In genomic region chr2:166461103-166461502, GRCm38 (mm10) we compare ENCODE assay signal across 28 mouse cellular contexts.
A peak's percentile ranks its signal among the peaks of the same experiment; 100 is the strongest.
DNase-seq lines count a peak whose midpoint lies in the region; ATAC-seq and TF ChIP-seq lines count a peak whose summit lies in the region.
"Had no signal": no experiment of that assay in that cellular context is flagged by ENCODE, and none has a peak within 500 bp of the region (broad histone marks: within the 10 kb centered on the region; RNA-seq: fewer than 3 reads in every experiment).

No protein-coding gene starts in this region.

- no peaks in the 10 kb centered on the region for H3K27me3 ChIP-seq in stomach, embryonic 14.5 days (ENCODE audit: control insufficient read depth, insufficient read depth, low read length)
- H3K27me3 ChIP-seq in stomach, postnatal 0 days (ENCODE audit: control insufficient read depth, insufficient read depth, low read length) = no peaks in the 10 kb centered on the region
- H3K27me3 ChIP-seq in embryonic facial prominence, embryonic 13.5 days = no peaks in the 10 kb centered on the region
- no peaks in the 10 kb centered on the region for H3K27me3 ChIP-seq in limb, embryonic 11.5 days (ENCODE audit: control insufficient read depth, insufficient read depth, low read length)
- H3K27me3 ChIP-seq in stomach, embryonic 16.5 days (ENCODE audit: control insufficient read depth, insufficient read depth, low read length) = no peaks in the 10 kb centered on the region
- H3K27me3 ChIP-seq: forebrain, embryonic 13.5 days; hindbrain, embryonic 15.5 days; liver, embryonic 15.5 days; midbrain, embryonic 15.5 days had no signal

- no peak overlapping the region for H3K9ac ChIP-seq in stomach, embryonic 14.5 days (replicated peaks; ENCODE audit: low read depth, low read length)
- no peak overlapping the region for H3K9ac ChIP-seq in stomach, postnatal 0 days (ENCODE audit: low read length)
- no peak overlapping the region for H3K9ac ChIP-seq in embryonic facial prominence, embryonic 13.5 days
- H3K9ac ChIP-seq in limb, embryonic 11.5 days (ENCODE audit: low read length) = no peak overlapping the region
- no peak overlapping the region for H3K9ac ChIP-seq in stomach, embryonic 16.5 days (ENCODE audit: low read length)
- H3K9ac ChIP-seq: forebrain, embryonic 13.5 days; hindbrain, embryonic 15.5 days; liver, embryonic 15.5 days; lung, embryonic 14.5 days; midbrain, embryonic 15.5 days had no signal

- ATAC-seq in stomach, embryonic 14.5 days (ENCODE audit: insufficient number of reproducible peaks, insufficient read depth, low FRiP score, low read depth) = no peak
- ATAC-seq in stomach, postnatal 0 days (ENCODE audit: low FRiP score, low TSS enrichment) = no peak
- no peak for ATAC-seq in embryonic facial prominence, embryonic 13.5 days (ENCODE audit: insufficient number of reproducible peaks, insufficient read depth, low FRiP score, low TSS enrichment, low read depth)
- ATAC-seq in limb, embryonic 11.5 days (ENCODE audit: insufficient number of reproducible peaks, low FRiP score, low TSS enrichment, low read depth) = no peak
- ATAC-seq in stomach, embryonic 16.5 days (ENCODE audit: insufficient read depth, low FRiP score) = no peak
- ATAC-seq in erythroblast, adult 5-6 weeks (replicated peaks; ENCODE audit: low FRiP score, poor library complexity, severe bottlenecking) = no peak
- ATAC-seq: forebrain, embryonic 13.5 days; inflammation-experienced regulatory T-cells, adult 6 months; midbrain, embryonic 15.5 days had no signal

- TF ChIP-seq EP300 in stomach, postnatal 0 days (optimal IDR thresholded peaks at IDR 0.05) = no peak

- H3K36me3 ChIP-seq in stomach, embryonic 14.5 days (ENCODE audit: control insufficient read depth, insufficient read depth, low read length) = no peaks in the 10 kb centered on the region
- H3K36me3 ChIP-seq in stomach, postnatal 0 days (ENCODE audit: control insufficient read depth, insufficient read depth, low read length) = no peaks in the 10 kb centered on the region
- no peaks in the 10 kb centered on the region for H3K36me3 ChIP-seq in embryonic facial prominence, embryonic 13.5 days
- H3K36me3 ChIP-seq in limb, embryonic 11.5 days (ENCODE audit: control insufficient read depth, insufficient read depth, low read length) = no peaks in the 10 kb centered on the region
- H3K36me3 ChIP-seq in stomach, embryonic 16.5 days (ENCODE audit: control insufficient read depth, insufficient read depth, low read length) = no peaks in the 10 kb centered on the region
- H3K36me3 ChIP-seq: hindbrain, embryonic 15.5 days; liver, embryonic 15.5 days; midbrain, embryonic 10.5 days; midbrain, embryonic 15.5 days had no signal

- peak overlapping the region; percentile 83; the same call in 1 of the 2 replicates for H3K27ac ChIP-seq in stomach, embryonic 14.5 days (ENCODE audit: low read length)
- no peak overlapping the region for H3K27ac ChIP-seq in stomach, postnatal 0 days (replicated peaks)
- peak overlapping the region; percentile 85 for H3K27ac ChIP-seq in embryonic facial prominence, embryonic 13.5 days
- peak overlapping the region; percentile 5; the same call in 1 of the 2 replicates for H3K27ac ChIP-seq in limb, embryonic 11.5 days (replicated peaks; ENCODE audit: low read depth, low read length)
- H3K27ac ChIP-seq in stomach, embryonic 16.5 days (ENCODE audit: low read length) = peak overlapping the region; percentile 57
- H3K27ac ChIP-seq: forebrain, embryonic 13.5 days; hindbrain, embryonic 15.5 days; liver, embryonic 15.5 days; midbrain, embryonic 10.5 days; midbrain, embryonic 15.5 days had no signal

- H3K4me1 ChIP-seq in stomach, embryonic 14.5 days (ENCODE audit: control insufficient read depth, insufficient read depth, low read length) = peaks cover 22% of the 10 kb centered on the region; the same call in 1 of the 2 replicates
- no peaks in the 10 kb centered on the region for H3K4me1 ChIP-seq in stomach, postnatal 0 days (replicated peaks; ENCODE audit: control insufficient read depth, insufficient read depth)
- H3K4me1 ChIP-seq in embryonic facial prominence, embryonic 13.5 days = peaks cover 70% of the 10 kb centered on the region
- H3K4me1 ChIP-seq in limb, embryonic 11.5 days (ENCODE audit: control insufficient read depth, insufficient read depth, low read length) = peaks cover 17% of the 10 kb centered on the region
- H3K4me1 ChIP-seq in stomach, embryonic 16.5 days (ENCODE audit: control insufficient read depth, insufficient read depth, low read length) = peaks cover 10% of the 10 kb centered on the region
- H3K4me1 ChIP-seq: forebrain, embryonic 13.5 days; liver, embryonic 15.5 days had no signal

- 68% methylated on average over 3 of the region's 3 CpGs for WGBS in stomach, embryonic 14.5 days
- 80% methylated on average over 3 of the region's 3 CpGs for WGBS in stomach, postnatal 0 days
- WGBS in embryonic facial prominence, embryonic 13.5 days = 32% methylated on average over 3 of the region's 3 CpGs
- 84% methylated on average over 3 of the region's 3 CpGs for WGBS in limb, embryonic 11.5 days
- 75% methylated on average over 3 of the region's 3 CpGs for WGBS in stomach, embryonic 16.5 days

- H3K4me3 ChIP-seq in stomach, embryonic 14.5 days (ENCODE audit: low read depth, low read length) = no peak overlapping the region
- no peak overlapping the region for H3K4me3 ChIP-seq in stomach, postnatal 0 days (ENCODE audit: low read depth, low read length)
- no peak overlapping the region for H3K4me3 ChIP-seq in embryonic facial prominence, embryonic 13.5 days
- H3K4me3 ChIP-seq in limb, embryonic 11.5 days (ENCODE audit: low read depth, low read length) = no peak overlapping the region
- H3K4me3 ChIP-seq in stomach, embryonic 16.5 days (replicated peaks; ENCODE audit: low read length) = no peak overlapping the region
- H3K4me3 ChIP-seq: forebrain, embryonic 13.5 days; hindbrain, embryonic 15.5 days; liver, embryonic 15.5 days; midbrain, embryonic 10.5 days; midbrain, embryonic 15.5 days had no signal

- H3K9me3 ChIP-seq in stomach, embryonic 14.5 days (ENCODE audit: control insufficient read depth, low read depth, low read length) = no peaks in the 10 kb centered on the region
- H3K9me3 ChIP-seq in stomach, postnatal 0 days (ENCODE audit: control insufficient read depth, low read length) = no peaks in the 10 kb centered on the region
- no peaks in the 10 kb centered on the region for H3K9me3 ChIP-seq in embryonic facial prominence, embryonic 13.5 days
- H3K9me3 ChIP-seq in limb, embryonic 11.5 days (ENCODE audit: control insufficient read depth, low read length) = no peaks in the 10 kb centered on the region
- H3K9me3 ChIP-seq in stomach, embryonic 16.5 days (replicated peaks; ENCODE audit: control insufficient read depth, low read length) = no peaks in the 10 kb centered on the region
- H3K9me3 ChIP-seq: forebrain, embryonic 13.5 days; hindbrain, embryonic 15.5 days; liver, embryonic 15.5 days; midbrain, embryonic 15.5 days had no signal

- no peak for DNase-seq in stomach, postnatal 0 days (ENCODE audit: low spot score)
- DNase-seq in limb, embryonic 11.5 days (ENCODE audit: low spot score) = no peak
- no peak for DNase-seq in cerebellum, adult 9-11 months
- no peak for DNase-seq in T-cell, adult 2 months (ENCODE audit: low spot score)
- DNase-seq: adrenal gland, adult 8-10 months; B cell, adult 2 months; cerebellum, adult 11-12 months; cerebellum, postnatal 10 days; gastrocnemius, postnatal 14 days; kidney, adult 9 months; kidney, postnatal 10 days; layer of hippocampus, adult 9-11 months; liver; lung, embryonic 14.5 days; lung, postnatal 14 days; right cerebral cortex, adult 18-20 months; thymus, postnatal 14 days had no signal

- no peak overlapping the region for H3K4me2 ChIP-seq in stomach, embryonic 14.5 days (replicated peaks; ENCODE audit: low read depth, low read length)
- H3K4me2 ChIP-seq in stomach, postnatal 0 days (replicated peaks; ENCODE audit: low read depth) = no peak overlapping the region
- no peak overlapping the region for H3K4me2 ChIP-seq in embryonic facial prominence, embryonic 13.5 days
- H3K4me2 ChIP-seq in limb, embryonic 11.5 days (ENCODE audit: low read depth, severe bottlenecking) = no peak overlapping the region
- H3K4me2 ChIP-seq in stomach, embryonic 16.5 days (ENCODE audit: low read depth, low read length) = no peak overlapping the region
- H3K4me2 ChIP-seq: forebrain, embryonic 13.5 days; heart, embryonic 11.5 days; hindbrain, embryonic 15.5 days; liver, embryonic 15.5 days; lung, embryonic 14.5 days; midbrain, embryonic 15.5 days had no signal

- TF ChIP-seq CTCF in stomach, postnatal 0 days (IDR thresholded peaks at IDR 0.05; ENCODE audit: low read depth) = no peak
